Mouse (Mus musculus) layer of hippocampus, adult 11-12 months (tissue): ENCODE data around the gene Efcab8.
A peak's percentile ranks its signal among the peaks of the same experiment; 100 is the strongest.
"Not testable (repeated sequence)": the region's sequence is repeated elsewhere in the genome, so short reads cannot be mapped to it uniquely, and the experiment has no call there.

Experiments
- DNase-seq: peaks from one replicate; pipeline ENCODE4 v3.0.0; 2022; ENCODE audit warnings: low spot score

The Efcab8 gene

GRCm38 (mm10) chr2:153825900-153826299 lies 46.2 kb downstream of the Efcab8 start:
- not testable (repeated sequence) for DNase-seq

GRCm38 (mm10) chr2:153827171-153827830 lies 47.6 kb downstream of the Efcab8 start:
- DNase-seq = no peak

DNA sequence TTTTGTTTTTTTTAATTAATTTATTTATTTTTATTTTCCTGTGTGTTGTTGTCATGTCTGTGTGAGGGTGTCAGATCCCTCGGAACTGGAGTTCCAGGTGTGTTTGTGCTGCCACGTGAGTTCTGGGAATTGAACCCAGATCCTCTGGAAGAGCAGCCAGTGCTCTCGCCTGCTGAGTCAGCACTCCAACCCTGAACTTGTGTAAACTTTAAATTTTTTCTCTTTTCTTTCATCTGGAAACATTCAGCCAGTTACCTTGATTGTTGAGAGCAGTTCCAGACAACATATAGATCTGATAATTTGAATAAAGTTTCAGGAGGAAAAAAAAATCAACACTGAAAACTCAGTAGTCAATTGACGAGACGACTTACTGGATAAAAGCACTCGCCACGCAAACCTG lies 49.0 kb downstream of the Efcab8 start:
- DNase-seq = no peak

DNA sequence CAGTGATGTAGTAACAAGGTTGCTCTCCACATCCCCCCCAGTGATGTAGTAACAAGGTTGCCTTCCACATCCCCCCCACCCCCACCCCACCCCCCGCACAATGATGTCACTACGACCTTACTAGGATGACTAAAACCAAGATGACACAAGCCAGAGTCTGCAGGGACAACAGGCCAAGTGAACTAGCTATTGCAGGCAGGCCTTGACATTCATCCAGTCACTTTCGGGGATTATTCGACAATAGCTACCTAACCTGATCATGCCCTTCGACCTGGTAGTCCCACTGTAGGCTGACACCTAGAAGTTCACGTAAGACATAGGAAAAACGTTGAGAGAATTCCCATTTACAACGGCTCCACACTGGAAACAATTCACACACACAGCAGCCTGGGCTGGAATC lies 53.6 kb downstream of the Efcab8 start:
- DNase-seq = no peak

DNA sequence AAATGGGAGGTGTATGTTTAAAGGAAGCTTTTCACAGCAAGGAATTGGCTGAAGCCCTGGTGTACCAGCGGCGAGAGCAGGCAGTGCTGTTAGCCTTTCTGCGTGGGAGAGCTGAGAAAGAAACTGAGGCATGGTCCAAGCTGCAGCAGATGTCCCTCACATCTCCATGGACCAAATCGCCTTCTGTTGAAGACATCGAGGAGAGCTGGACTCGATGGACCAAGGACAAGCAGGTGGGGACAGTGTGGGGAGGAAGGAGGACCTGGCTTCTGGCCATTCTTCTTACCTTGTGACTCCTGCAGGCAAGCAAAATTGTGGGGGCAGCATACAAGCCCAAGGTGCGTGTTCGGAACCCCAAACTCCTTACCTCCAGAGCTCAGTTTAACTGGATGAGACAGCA lies 63.1 kb downstream of the Efcab8 start:
- DNase-seq = peak; percentile 5

GRCm38 (mm10) chr2:153848389-153848788 lies 68.7 kb downstream of the Efcab8 start:
- DNase-seq = no peak

- no peak for DNase-seq
Observed at GRCm38 (mm10) chr2:153850351-153851029, 70.8 kb downstream of the Efcab8 start.

DNA sequence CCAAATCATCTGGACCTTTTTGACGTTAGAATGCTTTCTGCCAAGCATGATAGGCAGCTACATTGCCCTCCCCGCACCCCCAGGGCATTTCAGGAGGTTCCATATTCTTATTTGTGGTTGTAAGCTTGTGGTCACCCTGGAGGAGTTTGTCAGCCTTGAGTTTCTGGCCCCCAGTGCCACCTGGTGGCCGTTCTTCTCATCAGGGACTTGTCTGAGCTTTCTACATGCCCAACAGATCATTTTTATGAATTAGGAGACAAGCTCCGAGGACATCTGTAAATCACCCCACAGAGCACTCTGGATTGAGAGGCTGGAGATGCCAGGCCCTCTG lies 71.3 kb downstream of the Efcab8 start:
- peak; percentile 71 for DNase-seq

DNA sequence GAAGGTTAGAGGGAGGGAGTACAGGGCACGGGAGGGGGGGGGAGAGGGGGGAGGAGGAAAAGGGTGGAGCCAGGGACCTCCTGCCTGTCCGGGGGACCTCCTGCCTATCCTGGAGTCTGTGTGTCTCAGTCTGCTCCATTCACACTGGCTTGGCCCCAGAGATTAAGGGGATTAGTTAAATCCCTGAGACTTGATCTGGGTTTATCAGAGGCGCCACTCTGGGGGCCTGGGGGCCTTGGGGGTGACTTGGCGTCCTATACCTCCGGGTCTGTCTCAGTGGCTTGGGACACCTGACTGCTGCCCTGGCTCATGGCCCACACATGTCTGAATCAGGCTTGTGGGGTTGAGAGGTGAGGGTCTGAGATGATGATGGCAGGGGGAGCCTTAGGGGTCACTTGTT lies 73.8 kb downstream of the Efcab8 start:
- no peak for DNase-seq

DNA sequence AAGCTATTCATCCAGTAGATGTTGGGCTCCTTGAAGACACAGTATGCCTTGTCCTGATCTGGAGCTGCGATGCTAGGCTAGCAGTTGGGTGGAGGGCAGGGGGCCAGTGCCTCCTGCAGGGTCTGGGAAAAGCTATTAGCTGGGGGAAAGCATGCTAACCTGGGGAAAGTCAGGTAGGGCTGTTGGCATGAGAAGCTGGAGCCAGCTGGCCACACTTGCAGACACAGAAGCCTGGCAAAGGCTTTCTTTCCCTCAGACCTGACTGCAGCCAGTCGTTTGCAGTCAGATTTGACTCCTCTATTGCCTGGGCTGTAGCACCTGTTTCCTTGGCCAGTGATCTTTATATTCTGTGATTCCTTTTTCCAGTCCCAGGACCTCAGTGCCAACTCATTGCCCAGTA lies 79.8 kb downstream of the Efcab8 start:
- DNase-seq = no peak

DNA sequence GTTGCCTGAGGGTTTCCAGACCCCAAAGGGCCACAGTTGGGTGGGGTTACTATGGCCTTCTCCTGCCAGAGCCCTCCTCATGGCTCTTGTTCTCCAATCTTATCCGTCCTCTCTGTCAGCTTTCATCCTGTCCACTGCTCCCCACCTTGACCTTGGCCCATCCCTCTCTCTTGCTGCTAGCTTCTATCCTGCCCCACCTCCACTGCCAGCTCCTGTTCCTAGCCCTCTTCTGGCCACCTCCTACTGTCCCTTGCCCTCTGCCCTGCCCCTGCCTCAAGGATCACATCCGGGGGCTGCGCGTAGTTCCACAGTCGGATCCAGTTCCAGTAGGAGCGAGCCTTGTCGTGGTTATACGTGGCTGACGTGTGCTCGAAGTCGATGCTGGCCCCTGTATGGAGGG lies 80.6 kb downstream of the Efcab8 start:
- no peak for DNase-seq

DNA sequence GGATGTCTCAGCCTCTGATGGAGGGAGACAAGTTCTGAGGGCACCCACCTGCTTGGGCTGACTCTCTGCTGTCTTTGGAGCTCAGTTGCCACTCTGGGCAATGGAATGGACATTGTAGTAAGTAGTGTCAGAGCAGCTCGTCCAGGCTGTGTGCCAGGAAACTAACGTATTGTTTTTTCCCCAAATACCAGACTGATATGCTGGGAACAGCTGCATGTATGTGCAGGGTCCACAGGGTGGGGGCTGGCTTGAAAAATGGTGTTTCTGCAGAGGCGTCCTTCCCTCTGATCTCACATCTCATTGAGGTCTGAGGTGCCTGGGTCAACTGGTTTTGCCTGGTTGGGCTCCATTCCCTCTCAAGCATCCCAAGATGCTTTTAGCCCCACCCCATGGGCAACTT lies 81.0 kb downstream of the Efcab8 start:
- DNase-seq = no peak

DNA sequence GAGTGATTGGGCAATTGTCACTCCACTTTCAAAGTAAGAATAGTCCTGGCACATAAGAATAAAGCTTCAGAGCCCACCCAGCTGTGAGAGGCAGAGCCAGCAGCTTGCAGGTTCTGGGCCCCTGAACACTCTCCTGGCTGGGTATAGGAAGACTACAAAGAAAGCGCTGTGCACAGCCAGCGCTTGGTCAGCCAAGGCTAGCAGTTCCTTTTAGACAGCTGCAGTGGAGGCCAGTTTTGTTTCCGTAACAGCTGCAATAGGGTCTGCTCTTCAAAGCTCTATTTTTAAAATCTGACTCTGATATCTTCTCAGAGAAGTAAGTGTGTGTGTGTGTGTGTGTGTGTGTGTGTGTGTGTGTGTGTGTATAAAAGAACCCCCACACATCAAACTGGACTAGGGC lies 82.2 kb downstream of the Efcab8 start:
- no peak for DNase-seq

- DNase-seq = no peak
Observed at GRCm38 (mm10) chr2:153870984-153871383, 91.3 kb downstream of the Efcab8 start, which contains the start of gene Sun5. TSS of gene Sun5 (minus strand) at chr2:153871084.

DNA sequence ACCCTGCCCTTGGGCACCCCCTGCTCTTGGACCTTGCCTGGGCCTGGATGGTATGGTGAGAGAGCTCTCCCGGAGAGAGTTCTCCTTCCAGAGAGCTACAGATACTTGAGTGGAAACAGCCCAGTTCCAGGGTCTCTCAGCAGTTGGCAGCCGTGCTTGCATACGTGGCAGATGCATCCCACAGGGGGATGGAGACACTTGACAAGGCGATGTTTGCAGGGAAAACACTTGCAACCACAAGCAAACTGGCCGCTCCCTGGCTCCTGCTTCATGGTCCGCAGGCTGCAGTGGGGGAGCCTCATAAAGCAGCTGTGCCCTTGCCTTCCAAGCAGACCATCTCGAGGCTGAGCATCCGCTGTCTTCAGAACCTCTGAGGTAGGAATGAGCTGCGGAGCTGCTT lies 95.0 kb downstream of the Efcab8 start, which contains the start of gene Bpifb2:
Gene Bpifb2 (plus strand): TSS at position 301 of the 400 bp plus-strand sequence.
- DNase-seq = no peak
